Mouse (Mus musculus): Measurements from ENCODE around the gene Olfr986. TPM values are rescaled to one million over a fixed set of nuclear protein-coding genes. Genes with fewer than 3 reads are reported as not detected.

Olfr986 gene
- polyA plus RNA-seq (2014; fragmentation: Illumina TruSeq; extraction: RNeasy Lipid Tissue Mini Kit (QIAGEN cat#74804); ENCODE audit: low read depth, low replicate concordance) = not detected

GRCm38 (mm10) chr9:40180620-40181019 lies at the start of gene Olfr986:
TSS of gene Olfr986 (plus strand) at chr9:40180920.

GRCm38 (mm10) chr9:40192098-40193038 lies 11.6 kb downstream of the Olfr986 start, which contains the start of gene Zfp202:
TSS of gene Zfp202 (plus strand) at chr9:40192316.

Other genes starting within 250 kb of the Olfr986 start
- gene Olfr974, start 243.4 kb upstream of the Olfr986 start, polyA plus RNA-seq (2014; fragmentation: Illumina TruSeq; extraction: RNeasy Lipid Tissue Mini Kit (QIAGEN cat#74804); ENCODE audit: low read depth, low replicate concordance) = not detected
- gene Olfr975, start 228.9 kb upstream of the Olfr986 start, polyA plus RNA-seq (2014; fragmentation: Illumina TruSeq; extraction: RNeasy Lipid Tissue Mini Kit (QIAGEN cat#74804); ENCODE audit: low read depth, low replicate concordance) = not detected
- gene Olfr976, start 219.8 kb upstream of the Olfr986 start, polyA plus RNA-seq (2014; fragmentation: Illumina TruSeq; extraction: RNeasy Lipid Tissue Mini Kit (QIAGEN cat#74804); ENCODE audit: low read depth, low replicate concordance) = not detected
- not detected for gene Olfr978, start 188.8 kb upstream of the Olfr986 start, polyA plus RNA-seq (2014; fragmentation: Illumina TruSeq; extraction: RNeasy Lipid Tissue Mini Kit (QIAGEN cat#74804); ENCODE audit: low read depth, low replicate concordance)
- gene Olfr979, start 177.5 kb upstream of the Olfr986 start, polyA plus RNA-seq (2014; fragmentation: Illumina TruSeq; extraction: RNeasy Lipid Tissue Mini Kit (QIAGEN cat#74804); ENCODE audit: low read depth, low replicate concordance) = not detected
- gene Olfr980, start 171.3 kb upstream of the Olfr986 start, polyA plus RNA-seq (2014; fragmentation: Illumina TruSeq; extraction: RNeasy Lipid Tissue Mini Kit (QIAGEN cat#74804); ENCODE audit: low read depth, low replicate concordance) = not detected
- not detected for gene Olfr981, start 159.5 kb upstream of the Olfr986 start, polyA plus RNA-seq (2014; fragmentation: Illumina TruSeq; extraction: RNeasy Lipid Tissue Mini Kit (QIAGEN cat#74804); ENCODE audit: low read depth, low replicate concordance)
- not detected for gene Olfr982, start 107.1 kb upstream of the Olfr986 start, polyA plus RNA-seq (2014; fragmentation: Illumina TruSeq; extraction: RNeasy Lipid Tissue Mini Kit (QIAGEN cat#74804); ENCODE audit: low read depth, low replicate concordance)
- not detected for gene Olfr983, start 87.3 kb upstream of the Olfr986 start, polyA plus RNA-seq (2014; fragmentation: Illumina TruSeq; extraction: RNeasy Lipid Tissue Mini Kit (QIAGEN cat#74804); ENCODE audit: low read depth, low replicate concordance)
- gene Olfr984, start 66.7 kb upstream of the Olfr986 start, polyA plus RNA-seq (2014; fragmentation: Illumina TruSeq; extraction: RNeasy Lipid Tissue Mini Kit (QIAGEN cat#74804); ENCODE audit: low read depth, low replicate concordance) = not detected
- not detected for gene Olfr985, start 50.7 kb upstream of the Olfr986 start, polyA plus RNA-seq (2014; fragmentation: Illumina TruSeq; extraction: RNeasy Lipid Tissue Mini Kit (QIAGEN cat#74804); ENCODE audit: low read depth, low replicate concordance)
- not detected for gene Tmem225, start 32.8 kb upstream of the Olfr986 start, polyA plus RNA-seq (2014; fragmentation: Illumina TruSeq; extraction: RNeasy Lipid Tissue Mini Kit (QIAGEN cat#74804); ENCODE audit: low read depth, low replicate concordance)
- 8.2 TPM for gene Zfp202, start 11.4 kb downstream of the Olfr986 start, polyA plus RNA-seq (2014; fragmentation: Illumina TruSeq; extraction: RNeasy Lipid Tissue Mini Kit (QIAGEN cat#74804); ENCODE audit: low read depth, low replicate concordance)
- gene Scn3b, start 88.3 kb downstream of the Olfr986 start, polyA plus RNA-seq (2014; fragmentation: Illumina TruSeq; extraction: RNeasy Lipid Tissue Mini Kit (QIAGEN cat#74804); ENCODE audit: low read depth, low replicate concordance) = 5.8 TPM

Measured in adrenal gland, adult 10 weeks (tissue).